Mouse (Mus musculus): ENCODE results near the gene Kcnj3.

Gene Kcnj3

GRCm38 (mm10) chr2:55505712-55506111, 69.9 kb downstream of the Kcnj3 start:
- DNase-seq (ENCODE audit: low spot score in 2 of 2): no peak

- DNase-seq (ENCODE audit: low spot score in 2 of 2): no peak
Measured at GRCm38 (mm10) chr2:55517297-55517696, 81.5 kb downstream of the Kcnj3 start.

GRCm38 (mm10) chr2:55532738-55533491, 97.1 kb downstream of the Kcnj3 start:
- DNase-seq (ENCODE audit: low spot score in 2 of 2): peak; percentile 51 to 54

- DNase-seq (ENCODE audit: low spot score in 2 of 2): no peak
Measured at GRCm38 (mm10) chr2:55534946-55535345, 99.2 kb downstream of the Kcnj3 start.

GRCm38 (mm10) chr2:55535482-55535881, 99.7 kb downstream of the Kcnj3 start:
- DNase-seq (ENCODE audit: low spot score in 2 of 2): no peak

GRCm38 (mm10) chr2:55547612-55548011, 111.8 kb downstream of the Kcnj3 start:
- no peak for DNase-seq (ENCODE audit: low spot score in 2 of 2)

- DNase-seq (ENCODE audit: low spot score in 2 of 2): no peak
Measured at GRCm38 (mm10) chr2:55558368-55558985, 122.7 kb downstream of the Kcnj3 start.

- no peak for DNase-seq (ENCODE audit: low spot score in 2 of 2)
Measured at GRCm38 (mm10) chr2:55569291-55569690, 133.5 kb downstream of the Kcnj3 start.

GRCm38 (mm10) chr2:55571425-55571824, 135.7 kb downstream of the Kcnj3 start:
- DNase-seq (ENCODE audit: low spot score in 2 of 2): no peak

GRCm38 (mm10) chr2:55580286-55580685, 144.5 kb downstream of the Kcnj3 start:
- no peak for DNase-seq (ENCODE audit: low spot score in 2 of 2)

- peak; percentile 25 to 29 for DNase-seq (ENCODE audit: low spot score in 2 of 2)
Measured at GRCm38 (mm10) chr2:55591226-55591988, 155.6 kb downstream of the Kcnj3 start.

All from right cerebral cortex, adult 2 months (tissue).